7 mouse cellular contexts compared by ENCODE assay signal in genomic region chr2:118533969-118534368, GRCm38 (mm10). TPM values are rescaled to one million over a fixed set of nuclear protein-coding genes. Genes with fewer than 3 reads are reported as not detected.
DNase-seq lines count a peak whose midpoint lies in the region; ATAC-seq lines count a peak whose summit lies in the region.

No protein-coding gene starts in this region.

- intact Hi-C loops in left cerebral cortex, postnatal 4 days (cut with DNase I): no loop called here

- H3K4me3 ChIP-seq in hindbrain, embryonic 11.5 days (ENCODE audit: low read depth, low read length): no peak overlapping the region
- H3K4me3 ChIP-seq in liver, embryonic 11.5 days (ENCODE audit: low read depth, low read length): no peak overlapping the region
- H3K4me3 ChIP-seq in stomach, embryonic 14.5 days (ENCODE audit: low read depth, low read length): no peak overlapping the region

- H3K27me3 ChIP-seq in hindbrain, embryonic 11.5 days (ENCODE audit: control insufficient read depth, insufficient read depth, low read length): no peaks in the 10 kb centered on the region
- H3K27me3 ChIP-seq in liver, embryonic 11.5 days (replicated peaks; ENCODE audit: control insufficient read depth, insufficient read depth, low read length): no peaks in the 10 kb centered on the region
- H3K27me3 ChIP-seq in stomach, embryonic 14.5 days (ENCODE audit: control insufficient read depth, insufficient read depth, low read length): no peaks in the 10 kb centered on the region

- peaks cover 43% of the 10 kb centered on the region for H3K4me1 ChIP-seq in hindbrain, embryonic 11.5 days (replicated peaks; ENCODE audit: control insufficient read depth, insufficient read depth, low read length)
- H3K4me1 ChIP-seq in liver, embryonic 11.5 days (replicated peaks; ENCODE audit: control insufficient read depth, insufficient read depth, low read length): peaks cover 29% of the 10 kb centered on the region
- peaks cover 54% of the 10 kb centered on the region for H3K4me1 ChIP-seq in stomach, embryonic 14.5 days (ENCODE audit: control insufficient read depth, insufficient read depth, low read length)

- H3K27ac ChIP-seq in hindbrain, embryonic 11.5 days (ENCODE audit: low read depth, low read length): peak overlapping the region; percentile 43
- H3K27ac ChIP-seq in liver, embryonic 11.5 days (ENCODE audit: low read depth, low read length): peak overlapping the region; percentile 43; the same call in 1 of the 2 replicates
- peak overlapping the region; percentile 84; the same call in 1 of the 2 replicates for H3K27ac ChIP-seq in stomach, embryonic 14.5 days (ENCODE audit: low read length)

- WGBS in hindbrain, embryonic 11.5 days: 62% methylated on average over 6 of the region's 6 CpGs
- 61% methylated on average over 6 of the region's 6 CpGs for WGBS in liver, embryonic 11.5 days
- 33% methylated on average over 6 of the region's 6 CpGs for WGBS in stomach, embryonic 14.5 days

- DNase-seq in ovary, postnatal 36 days (ENCODE audit: low spot score): peak; percentile 3
- no peak for DNase-seq in ovary, adult 18-20 months (ENCODE audit: low spot score)
- DNase-seq in hindbrain, embryonic 11.5 days (ENCODE audit: low spot score): no peak
- no peak for DNase-seq in liver, embryonic 11.5 days (ENCODE audit: low spot score)
- no peak for DNase-seq in left cerebral cortex, postnatal 4 days
- DNase-seq in urinary bladder, postnatal 4 days (ENCODE audit: low spot score in 2 of 2): no peak

- no peak overlapping the region for H3K4me2 ChIP-seq in hindbrain, embryonic 11.5 days (replicated peaks; ENCODE audit: low read depth, low read length)
- no peak overlapping the region for H3K4me2 ChIP-seq in liver, embryonic 11.5 days
- no peak overlapping the region for H3K4me2 ChIP-seq in stomach, embryonic 14.5 days (replicated peaks; ENCODE audit: low read depth, low read length)

- no peaks in the 10 kb centered on the region for H3K9me3 ChIP-seq in hindbrain, embryonic 11.5 days (ENCODE audit: control insufficient read depth, low read length)
- no peaks in the 10 kb centered on the region for H3K9me3 ChIP-seq in liver, embryonic 11.5 days (ENCODE audit: control insufficient read depth, low read length)
- no peaks in the 10 kb centered on the region for H3K9me3 ChIP-seq in stomach, embryonic 14.5 days (ENCODE audit: control insufficient read depth, low read depth, low read length)

- no peak for ATAC-seq in hindbrain, embryonic 11.5 days (ENCODE audit: low FRiP score)
- ATAC-seq in liver, embryonic 11.5 days (replicated peaks; ENCODE audit: low FRiP score): no peak
- no peak for ATAC-seq in stomach, embryonic 14.5 days (ENCODE audit: insufficient number of reproducible peaks, insufficient read depth, low FRiP score, low read depth)

- H3K36me3 ChIP-seq in hindbrain, embryonic 11.5 days (ENCODE audit: control insufficient read depth, insufficient read depth, low read length): no peaks in the 10 kb centered on the region
- no peaks in the 10 kb centered on the region for H3K36me3 ChIP-seq in liver, embryonic 11.5 days (ENCODE audit: control insufficient read depth, insufficient read depth, low read length)
- H3K36me3 ChIP-seq in stomach, embryonic 14.5 days (ENCODE audit: control insufficient read depth, insufficient read depth, low read length): peaks cover 4% of the 10 kb centered on the region; the same call in 1 of the 2 replicates

- no peak overlapping the region for H3K9ac ChIP-seq in hindbrain, embryonic 11.5 days (ENCODE audit: low read depth, low read length)
- no peak overlapping the region for H3K9ac ChIP-seq in liver, embryonic 11.5 days (ENCODE audit: low read depth, low read length)
- H3K9ac ChIP-seq in stomach, embryonic 14.5 days (replicated peaks; ENCODE audit: low read depth, low read length): no peak overlapping the region

RNA-seq across cellular contexts. Expression of gene Bmf, which starts 15.5 kb away (rescaled TPM):
- 2.5 and 4.9 TPM in 2 replicates for polyA plus RNA-seq in hindbrain, embryonic 11.5 days (2014; fragmentation: Nextera tagmentation; extraction: Ambion mirVana)
- polyA plus RNA-seq in liver, embryonic 11.5 days (2014; fragmentation: Nextera tagmentation; extraction: Ambion mirVana): 1.0 and 1.9 TPM in 2 replicates
- polyA plus RNA-seq in stomach, embryonic 14.5 days (2014; fragmentation: Nextera tagmentation; extraction: Ambion mirVana): 7.7 and 8.2 TPM in 2 replicates
- total RNA-seq in left cerebral cortex, postnatal 4 days (2021): 1 to 10 TPM; 5.7 to 6.0 TPM

RNA-seq across cellular contexts. Expression of gene Srp14, which starts 54.5 kb away (rescaled TPM):
- 304 and 306 TPM in 2 replicates for polyA plus RNA-seq in hindbrain, embryonic 11.5 days (2014; fragmentation: Nextera tagmentation; extraction: Ambion mirVana)
- 184 and 195 TPM in 2 replicates for polyA plus RNA-seq in liver, embryonic 11.5 days (2014; fragmentation: Nextera tagmentation; extraction: Ambion mirVana)
- polyA plus RNA-seq in stomach, embryonic 14.5 days (2014; fragmentation: Nextera tagmentation; extraction: Ambion mirVana): 221 and 226 TPM in 2 replicates
- 100 to 1,000 TPM; 159 to 170 TPM for total RNA-seq in left cerebral cortex, postnatal 4 days (2021)
